Mouse (Mus musculus) ovary, postnatal 14 days (tissue): ENCODE measurements around the gene Btbd9.

Experiments used
- DNase-seq: peaks from one replicate; pipeline ENCODE4 v3.0.0; 2022; ENCODE audit warnings: low spot score

The Btbd9 gene

DNA sequence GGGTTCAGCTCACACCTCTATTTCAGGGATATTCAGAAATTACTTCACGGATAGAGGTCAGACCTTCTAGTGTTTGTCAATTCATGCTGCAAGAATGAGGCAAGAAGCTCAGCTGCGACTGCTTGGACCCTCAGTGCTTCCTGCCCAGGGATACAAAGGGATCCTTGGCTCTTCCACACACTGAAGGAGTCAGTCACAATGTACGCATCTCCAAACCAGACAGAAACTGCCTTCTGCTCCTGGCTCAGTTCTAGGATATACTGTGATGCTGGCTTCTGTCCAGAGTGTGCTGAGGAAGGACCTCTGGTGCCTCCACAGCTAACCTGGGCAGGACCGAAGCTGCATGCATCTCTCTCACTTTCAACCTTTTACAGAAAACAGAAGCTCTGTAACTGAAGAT lies 187.5 kb downstream of the Btbd9 start:
- DNase-seq: no peak

DNA sequence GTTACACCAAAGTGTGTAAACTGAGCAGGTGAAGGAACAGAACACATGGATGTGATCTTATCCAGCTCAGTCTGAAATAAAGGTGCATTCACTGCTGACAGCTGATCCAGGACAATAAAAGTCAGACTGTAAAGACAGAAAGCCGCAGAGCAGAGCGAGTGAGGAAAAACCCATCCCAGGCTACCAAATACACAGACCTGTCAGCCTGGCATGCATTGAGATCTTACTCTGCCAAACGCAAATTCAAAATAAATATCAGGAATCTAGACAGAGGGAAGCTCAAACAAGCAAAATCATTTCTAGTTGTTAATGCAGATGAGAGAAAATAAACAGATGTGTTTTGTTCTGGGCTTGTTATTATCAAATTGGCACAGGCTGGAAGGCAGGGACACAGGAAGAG lies 187.9 kb downstream of the Btbd9 start:
- DNase-seq: no peak

DNA sequence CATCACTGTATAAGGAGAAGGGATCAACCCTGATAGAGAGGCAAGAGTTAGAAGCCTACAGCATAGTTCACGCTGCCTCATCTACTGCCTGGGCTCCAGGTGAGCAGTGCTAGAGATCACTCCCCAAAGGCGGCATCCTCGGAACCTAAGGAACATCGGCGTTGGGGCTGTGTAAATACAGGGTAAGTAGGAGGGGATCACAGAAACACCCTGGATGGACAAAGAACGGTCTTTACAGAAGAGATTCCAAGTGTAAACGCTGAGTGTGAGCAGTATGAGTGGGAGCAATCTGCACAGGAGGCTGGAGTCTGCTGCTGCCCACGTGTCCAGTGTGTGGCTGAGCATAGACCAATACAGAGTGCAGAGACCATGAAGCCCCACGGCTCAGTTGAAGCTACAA lies 190.0 kb downstream of the Btbd9 start:
- DNase-seq: no peak

DNA sequence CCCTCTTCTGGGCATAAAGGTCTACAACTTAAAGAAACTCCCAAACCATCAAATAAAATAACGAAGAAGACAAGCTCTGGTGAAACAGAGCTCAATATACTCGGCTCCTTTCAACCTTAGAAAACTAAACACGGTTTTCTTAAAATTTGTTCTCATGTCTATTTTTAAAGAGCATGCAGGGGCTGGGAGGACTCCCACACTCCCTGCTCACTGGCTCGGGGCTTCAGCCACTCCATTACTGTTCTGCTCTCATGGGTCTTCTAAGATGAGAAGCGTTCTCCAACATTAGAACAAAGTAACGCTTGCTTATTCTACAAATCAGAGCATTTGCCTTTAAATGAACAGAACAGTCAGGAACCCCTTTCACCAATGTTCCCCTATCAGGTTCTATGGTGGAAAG lies 192.6 kb downstream of the Btbd9 start:
- DNase-seq: no peak

DNA sequence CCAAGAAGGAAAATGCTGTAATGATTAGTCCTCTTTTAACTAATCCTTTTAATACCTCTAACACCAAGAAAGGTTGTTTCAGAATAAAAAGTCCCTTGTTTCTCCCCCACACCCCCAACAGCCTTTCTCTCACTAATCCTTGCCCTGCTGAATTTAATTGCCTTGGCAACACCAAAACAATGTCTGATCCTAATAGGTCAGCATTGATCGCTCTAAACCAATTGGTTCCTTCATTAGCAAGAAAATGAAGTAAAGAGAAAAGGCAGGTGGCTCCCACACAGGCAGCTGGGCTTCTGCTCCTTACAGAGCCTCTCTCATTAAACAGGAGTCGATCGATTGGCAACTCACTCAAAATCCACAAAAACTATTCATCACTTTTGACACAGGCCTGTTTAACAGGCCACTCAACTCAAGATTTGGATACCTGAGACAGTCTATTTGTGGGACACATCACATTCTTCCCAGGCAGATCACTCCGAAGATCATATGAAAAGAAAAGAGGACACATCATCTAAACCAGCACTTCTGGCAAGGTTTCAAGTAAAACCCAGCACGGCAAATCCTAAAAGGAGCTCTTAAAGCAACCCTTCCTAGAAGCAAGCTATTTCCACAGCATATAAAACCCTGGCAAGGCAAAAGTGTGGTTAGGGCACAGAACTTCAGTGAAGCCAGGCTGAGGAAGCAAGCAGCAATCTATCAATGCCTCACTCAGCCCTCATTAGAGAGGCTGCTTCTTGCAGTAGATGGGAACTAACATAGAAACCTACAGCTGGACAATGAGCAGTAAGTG lies 197.9 kb downstream of the Btbd9 start:
- DNase-seq: no peak

DNA sequence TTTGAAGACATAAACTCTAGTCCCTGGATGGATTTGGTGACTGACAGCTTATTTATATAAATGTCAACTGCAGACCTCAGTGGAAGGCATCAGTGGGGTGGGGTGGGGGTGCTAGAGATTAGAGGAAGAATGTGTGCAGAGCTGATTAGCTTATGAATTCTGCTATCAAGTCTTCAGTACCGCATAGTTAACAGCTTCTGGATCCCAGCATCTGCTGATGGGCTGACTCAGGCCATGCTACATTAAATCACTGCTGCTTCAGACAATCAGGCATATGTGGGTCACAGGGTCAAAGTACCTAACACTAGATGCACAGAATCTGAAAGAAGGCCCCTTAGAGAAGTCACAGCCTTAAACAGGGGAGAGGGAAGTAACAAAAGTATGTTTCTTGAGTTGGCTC lies 198.5 kb downstream of the Btbd9 start:
- DNase-seq: no peak

DNA sequence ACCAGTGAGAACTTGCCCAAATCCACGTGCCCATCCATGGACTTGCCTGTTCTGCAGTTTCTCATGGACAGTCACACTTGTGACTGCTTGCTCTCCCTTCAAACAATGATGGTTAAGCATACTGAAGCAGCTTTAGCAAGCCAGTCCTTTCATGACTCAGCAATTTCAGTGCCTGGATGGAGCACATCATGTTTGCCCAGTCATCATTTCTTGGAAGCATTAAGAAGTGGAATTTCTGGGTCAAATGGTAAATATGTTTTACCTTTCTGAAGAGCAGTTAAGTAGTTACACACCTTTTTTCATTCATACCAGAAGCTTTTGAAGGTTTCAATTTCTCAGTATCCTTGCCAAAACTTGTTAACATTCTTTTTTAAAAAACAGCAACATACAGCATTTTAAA lies 201.2 kb downstream of the Btbd9 start:
- no peak for DNase-seq

DNA sequence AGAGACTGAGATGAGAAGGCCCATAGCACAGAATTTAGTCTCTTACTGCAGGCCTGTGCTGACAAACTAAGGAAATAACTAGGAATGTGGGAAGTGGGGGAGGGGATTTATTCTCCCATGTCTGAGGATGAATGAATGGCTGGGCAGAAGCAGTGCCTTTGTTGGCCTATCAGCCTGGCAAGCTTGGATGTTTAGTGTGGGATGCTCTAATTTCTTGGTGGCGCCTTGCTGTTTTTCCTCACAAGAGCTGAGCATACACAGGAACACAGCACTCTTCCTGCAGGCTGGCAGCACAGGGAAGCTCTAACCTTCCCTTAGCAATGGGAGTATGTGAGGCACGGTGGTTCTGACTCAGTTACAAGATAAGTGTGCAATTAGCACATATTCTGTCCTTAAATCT lies 207.7 kb downstream of the Btbd9 start:
- DNase-seq: no peak

DNA sequence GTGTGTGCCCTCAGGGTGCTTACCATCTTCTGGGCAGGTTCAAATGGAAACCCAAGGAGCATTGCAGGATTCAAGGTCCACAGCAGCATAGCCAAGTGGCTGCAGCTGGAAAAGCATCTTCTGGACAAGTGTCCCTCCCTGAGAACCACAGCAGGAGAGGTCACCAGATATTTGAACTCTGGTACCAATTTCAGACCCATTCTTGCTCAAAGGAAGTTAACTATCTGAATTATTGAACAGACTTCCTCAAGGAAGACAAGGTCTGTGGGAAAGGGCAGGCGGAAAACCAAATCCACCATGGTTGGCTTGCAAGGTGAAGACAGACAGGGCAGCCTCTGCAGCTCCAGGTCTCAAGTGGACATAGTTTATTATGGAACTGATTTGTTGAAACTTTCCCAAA lies 211.6 kb downstream of the Btbd9 start:
- DNase-seq: no peak

DNA sequence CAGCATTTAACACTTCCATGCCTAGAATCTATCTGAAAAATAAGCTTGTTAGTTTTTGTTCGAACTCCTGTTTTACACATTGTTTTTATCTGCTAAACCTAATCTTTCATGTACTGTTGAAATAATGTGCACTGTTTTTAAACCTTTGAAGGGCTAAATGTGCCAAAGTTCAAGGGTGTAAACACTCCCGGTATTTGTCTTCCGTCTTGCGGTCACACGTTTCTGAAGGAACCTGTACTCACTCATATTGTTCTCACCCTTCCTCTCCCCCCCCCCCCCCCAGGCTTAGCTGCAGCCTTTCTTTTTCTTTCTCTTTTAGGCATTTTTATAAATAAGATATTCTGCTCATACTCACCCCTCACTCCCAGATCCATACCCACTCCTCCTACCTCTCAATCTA lies 212.9 kb downstream of the Btbd9 start:
- DNase-seq: no peak

DNA sequence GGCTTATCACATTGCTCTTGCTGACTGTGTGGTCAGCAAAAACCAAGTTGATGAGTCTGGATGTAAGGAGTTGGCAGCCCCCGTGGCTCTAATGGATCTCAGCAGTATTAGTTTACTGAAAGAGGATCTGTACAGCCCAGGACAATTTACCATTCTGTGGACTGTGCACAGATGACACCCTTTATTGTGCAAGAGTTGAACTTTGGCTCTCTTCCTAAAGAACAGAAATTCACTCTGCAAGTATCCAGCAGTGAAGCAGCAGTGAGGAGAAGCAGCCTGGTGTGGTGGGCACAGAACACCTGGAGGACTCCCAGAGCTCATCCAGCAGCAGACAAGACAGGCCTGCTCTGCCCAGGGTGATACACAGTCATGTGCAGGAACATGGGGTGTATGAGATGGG lies 215.6 kb downstream of the Btbd9 start:
- no peak for DNase-seq

DNA sequence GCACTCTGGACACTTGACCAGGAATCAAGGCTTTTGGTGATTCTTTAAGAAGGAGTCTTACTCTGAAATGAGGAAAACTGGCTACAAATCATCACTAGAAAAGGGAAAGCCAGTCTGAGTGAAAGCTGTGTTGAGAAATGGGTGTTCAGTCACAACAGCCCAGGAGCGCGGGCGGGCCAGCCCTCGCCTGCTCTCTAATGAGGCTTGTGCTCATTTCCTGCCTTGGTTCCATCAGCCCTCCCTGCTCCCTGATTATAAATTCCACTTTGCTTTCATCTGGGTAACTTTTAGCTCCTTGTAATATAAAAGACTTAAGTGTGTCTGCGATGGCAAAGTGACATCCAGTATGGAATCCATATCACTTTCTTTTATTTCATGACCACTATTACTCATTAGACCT lies 216.9 kb downstream of the Btbd9 start:
- no peak for DNase-seq

DNA sequence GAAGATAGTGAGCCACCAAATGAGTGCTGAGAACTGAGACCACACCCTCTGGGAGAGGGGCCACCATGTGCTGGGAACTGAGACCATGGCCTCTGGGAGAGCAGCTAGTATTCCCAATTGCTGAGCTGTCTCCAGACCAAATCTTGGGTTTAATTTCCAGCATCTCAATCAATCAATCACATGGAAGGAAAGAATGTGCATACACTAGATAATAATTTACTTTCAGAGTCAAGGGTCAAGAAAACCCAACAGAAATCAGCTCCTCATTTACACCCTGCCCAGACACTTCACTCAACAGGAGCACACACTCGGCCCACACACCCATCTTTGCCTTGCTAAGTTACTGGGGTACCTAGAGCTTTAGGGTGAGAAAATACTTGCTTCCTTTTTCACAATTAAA lies 220.9 kb downstream of the Btbd9 start:
- DNase-seq: no peak

DNA sequence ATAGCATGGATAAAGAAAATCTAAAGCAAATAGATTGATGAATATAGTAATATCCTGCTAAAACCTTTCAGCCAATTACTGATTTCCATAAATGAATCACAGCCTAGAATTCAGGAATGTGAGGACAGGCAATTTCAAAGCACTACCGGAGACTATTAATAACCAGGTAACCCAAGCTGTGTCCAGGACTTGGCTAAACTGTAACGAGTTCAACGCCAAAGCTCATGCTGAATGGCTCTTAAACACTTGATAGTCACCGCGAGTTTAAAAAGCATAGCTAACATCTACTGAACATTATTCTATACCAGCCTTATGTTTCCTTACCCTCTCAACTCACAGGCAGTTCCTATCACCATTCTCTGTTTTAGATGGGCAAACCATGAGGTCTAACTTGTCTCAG lies 221.9 kb downstream of the Btbd9 start:
- no peak for DNase-seq

DNA sequence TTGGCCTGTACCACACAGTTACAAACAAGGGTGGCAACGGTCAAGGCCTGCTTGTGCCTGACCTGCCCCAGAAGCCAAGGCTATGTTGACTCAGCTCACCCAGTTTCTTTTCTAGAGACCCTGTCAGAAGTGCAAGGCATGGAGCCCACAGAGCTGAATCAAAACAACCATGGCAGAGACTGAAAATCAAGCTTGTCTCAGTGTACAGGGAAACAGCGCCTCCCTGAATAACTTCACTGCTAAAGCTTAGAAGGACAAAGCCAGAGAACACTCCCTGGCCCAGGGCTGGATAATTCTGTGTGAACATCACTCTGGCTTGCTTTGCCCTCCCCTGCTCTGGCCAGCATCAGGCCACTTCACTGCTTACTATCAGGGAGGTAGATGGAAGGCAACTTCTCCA lies 228.3 kb downstream of the Btbd9 start:
- no peak for DNase-seq

DNA sequence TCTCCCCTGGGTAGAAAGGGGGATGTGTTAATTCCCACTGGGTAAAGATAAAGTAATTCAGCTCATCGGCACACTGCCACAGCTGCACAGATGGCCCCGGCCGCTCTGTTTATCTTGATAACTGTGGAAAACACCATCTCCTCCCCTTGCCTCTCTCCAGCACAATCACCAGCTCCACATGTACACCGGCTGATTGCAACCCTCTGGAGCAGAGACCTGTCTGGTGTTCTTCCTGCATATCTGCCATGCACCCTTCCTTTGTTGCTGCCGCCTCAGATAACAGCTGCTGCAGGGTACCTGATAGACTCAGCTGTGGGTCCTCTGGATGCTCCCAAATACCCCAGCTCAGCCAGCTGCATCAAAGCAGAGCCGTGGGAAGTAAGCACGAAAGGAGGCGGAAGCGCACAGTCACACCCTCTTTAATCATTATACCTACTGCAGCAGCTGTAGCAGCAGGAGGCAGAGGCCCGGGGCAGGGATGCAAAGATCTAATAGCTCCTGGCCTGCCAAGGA lies 229.1 kb downstream of the Btbd9 start:
- DNase-seq: no peak

DNA sequence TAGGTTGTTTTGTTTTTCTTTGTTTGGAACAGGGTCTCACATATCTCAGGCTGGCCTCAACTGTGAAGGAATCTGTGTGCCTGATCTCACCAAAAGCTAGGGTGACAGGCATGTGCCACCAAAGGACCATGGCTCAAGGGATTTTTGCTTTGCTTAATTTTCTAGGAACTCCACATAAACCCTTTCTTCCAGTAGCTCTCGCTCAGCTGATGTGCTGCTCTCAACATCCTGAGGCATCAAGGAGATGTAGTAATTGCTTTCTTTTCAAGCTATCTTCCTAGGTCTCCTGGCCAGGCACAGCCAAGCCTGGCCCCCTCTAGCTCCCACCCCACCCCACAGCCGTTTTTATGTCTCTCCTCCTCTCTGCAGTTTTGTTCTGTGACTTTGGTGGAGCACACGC lies 231.3 kb downstream of the Btbd9 start:
- DNase-seq: no peak

DNA sequence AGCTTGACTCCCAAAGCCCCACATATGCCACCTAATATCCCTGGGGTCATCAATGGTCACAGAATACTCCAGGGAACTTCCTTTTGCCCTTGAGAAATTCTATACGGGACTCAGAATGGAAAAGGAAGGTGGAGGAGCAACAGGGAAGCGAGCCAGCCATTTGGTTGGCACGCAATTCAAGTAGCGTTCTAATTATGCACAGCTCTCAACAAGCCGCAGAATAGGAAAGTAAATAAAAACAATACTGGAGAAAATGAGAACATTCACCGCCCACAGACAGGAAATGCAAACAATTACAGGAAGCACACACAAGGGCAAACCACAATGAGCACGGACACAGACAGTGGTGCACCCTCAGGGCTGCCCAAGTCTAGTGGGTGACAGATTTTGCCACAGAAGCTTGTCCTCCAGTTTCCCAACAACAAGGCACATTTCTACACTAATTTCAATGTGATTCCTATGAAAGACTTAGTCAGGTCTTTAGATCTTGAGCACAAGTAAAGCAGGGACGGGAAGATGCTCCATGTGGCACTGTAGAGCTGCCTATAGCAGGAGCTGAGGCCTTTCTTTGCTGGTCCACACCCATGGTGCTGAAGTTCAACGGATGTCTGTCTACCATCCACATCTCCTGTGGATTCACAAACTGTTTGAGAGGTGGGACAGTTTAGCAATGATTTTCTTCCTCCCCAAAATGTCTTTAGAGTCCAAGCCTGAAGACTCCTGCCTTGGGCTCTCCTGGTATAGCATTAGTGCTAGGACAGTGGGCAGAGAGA lies 232.4 kb downstream of the Btbd9 start:
- DNase-seq: no peak

DNA sequence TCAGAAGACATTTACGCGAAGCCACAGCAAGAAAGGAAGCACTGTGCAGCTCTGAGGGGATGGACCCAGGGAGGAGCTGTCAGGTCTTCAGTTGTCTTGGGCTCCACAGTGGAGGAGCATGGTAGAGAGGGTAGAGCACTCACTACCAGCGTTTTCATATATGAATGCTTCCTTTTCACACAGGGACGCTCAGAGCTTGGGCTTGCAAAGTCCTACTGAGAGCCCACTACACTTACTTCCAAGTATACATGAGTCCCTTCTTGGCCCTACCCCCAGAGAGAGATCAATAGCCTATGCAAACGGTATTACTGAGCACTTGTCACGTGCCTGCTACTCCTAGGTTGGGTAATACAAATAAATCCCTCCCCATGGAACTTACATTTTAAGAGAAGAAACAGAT lies 234.7 kb downstream of the Btbd9 start:
- no peak for DNase-seq

DNA sequence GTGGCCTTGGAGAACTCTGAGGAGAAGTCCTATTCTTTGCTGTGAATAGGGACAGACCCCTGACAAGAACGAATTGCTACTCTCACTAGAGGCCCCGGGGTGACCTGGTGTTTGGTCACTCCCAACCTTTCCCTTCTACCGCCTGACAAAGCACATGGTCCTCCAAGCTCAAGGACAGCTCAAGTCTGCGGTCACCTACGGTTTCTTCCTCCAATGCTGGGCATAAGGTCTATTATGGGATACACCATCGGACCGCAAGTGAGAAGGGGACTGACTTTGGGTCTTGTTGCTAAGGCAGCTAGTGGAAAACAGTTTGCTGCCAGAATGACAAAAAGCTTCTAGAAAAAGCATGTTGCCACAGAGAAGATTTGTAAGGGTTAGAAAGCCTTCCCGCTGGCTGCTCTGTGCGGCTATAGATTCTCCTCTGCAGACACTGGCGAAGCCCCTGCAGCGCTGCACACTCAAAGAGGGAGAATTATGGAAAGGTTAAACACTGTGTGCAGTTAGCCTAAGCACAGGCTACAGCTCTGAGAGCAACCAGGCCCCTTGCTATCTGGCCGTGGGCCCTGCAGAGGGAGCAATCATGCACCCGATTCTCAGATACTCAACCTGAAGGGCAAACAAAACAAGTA lies 235.7 kb downstream of the Btbd9 start:
- no peak for DNase-seq

DNA sequence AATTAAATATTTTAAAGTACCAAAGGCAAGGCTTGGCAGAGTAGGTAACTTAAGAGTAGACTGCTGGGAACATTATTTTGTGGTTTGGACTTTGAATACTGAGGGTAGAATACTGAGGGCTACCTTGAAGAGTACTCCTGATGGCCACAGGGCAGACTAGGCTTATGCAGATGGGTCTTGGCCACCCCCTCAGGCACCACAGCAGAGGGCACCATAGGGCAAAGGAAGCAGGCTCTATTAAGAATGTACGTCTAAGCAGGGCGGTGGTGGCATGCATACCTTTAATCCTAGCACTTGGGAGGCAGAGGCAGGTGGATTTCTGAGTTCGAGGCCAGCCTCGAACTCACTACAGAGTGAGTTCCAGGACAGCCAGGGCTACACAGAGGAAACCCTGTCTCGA lies 237.0 kb downstream of the Btbd9 start:
- DNase-seq: no peak

DNA sequence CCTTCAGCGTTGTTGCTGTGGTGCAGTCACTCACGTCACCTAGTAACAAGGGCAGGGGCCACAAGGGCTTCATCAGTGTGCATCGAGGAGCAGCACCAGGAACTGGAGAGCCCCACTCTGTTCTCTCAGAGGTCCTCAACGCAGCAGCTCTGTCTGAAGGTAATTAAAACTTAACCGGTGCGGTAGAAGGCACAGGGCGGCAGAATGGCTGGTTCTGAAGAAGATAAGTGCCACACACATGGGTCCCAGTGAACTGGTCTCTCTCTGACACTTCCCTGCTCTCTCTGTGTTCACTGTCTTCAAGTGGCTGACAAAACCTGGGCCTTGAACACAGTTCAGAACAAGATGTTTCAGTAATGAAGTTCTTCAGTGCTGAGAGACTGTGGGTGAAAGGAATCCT lies 239.5 kb downstream of the Btbd9 start:
- DNase-seq: no peak

DNA sequence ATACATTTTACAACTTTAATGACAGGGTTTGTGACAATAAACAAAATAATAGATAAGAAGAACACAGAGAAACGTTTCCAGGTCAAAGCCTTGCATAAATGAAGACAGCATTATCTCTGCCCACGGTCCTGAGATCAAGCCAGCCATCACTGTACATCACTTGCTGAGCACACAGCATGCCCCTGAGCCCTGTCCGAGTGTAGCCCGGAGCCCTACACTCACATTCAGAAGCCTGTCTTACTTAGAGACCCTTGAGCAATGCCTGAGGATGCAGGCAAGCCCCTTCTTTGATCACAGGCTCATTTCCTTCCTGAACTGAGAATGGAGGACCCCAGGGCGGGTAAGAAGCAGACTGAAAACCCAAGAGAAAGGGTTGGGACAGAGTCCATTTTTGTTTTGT lies 240.0 kb downstream of the Btbd9 start:
- no peak for DNase-seq
